Mouse (Mus musculus): Measurements from ENCODE around the gene Fat3. TPM values are rescaled to one million over a fixed set of nuclear protein-coding genes. Genes with fewer than 3 reads are reported as not detected.

Gene Fat3
- total RNA-seq, 2 experiments from 2014 or later: not detected

DNA sequence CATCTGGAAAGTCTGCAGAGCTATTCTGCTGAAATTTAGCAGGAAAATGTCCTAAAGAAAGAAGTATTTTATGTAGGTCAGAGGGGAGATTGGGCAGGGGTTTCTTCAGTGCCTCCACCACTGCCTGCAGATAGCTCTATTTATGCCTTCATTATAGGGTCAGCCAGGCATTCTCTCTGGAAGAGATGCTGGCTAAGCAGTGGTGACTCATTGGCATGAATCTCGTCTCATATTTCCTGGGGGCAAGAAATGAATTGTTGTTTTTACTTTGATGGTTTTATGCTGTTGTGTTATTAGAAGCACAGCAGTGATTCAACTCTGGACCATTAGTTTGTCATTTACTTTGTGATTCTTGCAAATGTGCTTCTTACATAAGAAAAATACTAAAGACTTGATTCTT is 588.4 kb downstream of the Fat3 start:
- no peak for ATAC-seq (replicated peaks; ENCODE audit: poor library complexity)

DNA sequence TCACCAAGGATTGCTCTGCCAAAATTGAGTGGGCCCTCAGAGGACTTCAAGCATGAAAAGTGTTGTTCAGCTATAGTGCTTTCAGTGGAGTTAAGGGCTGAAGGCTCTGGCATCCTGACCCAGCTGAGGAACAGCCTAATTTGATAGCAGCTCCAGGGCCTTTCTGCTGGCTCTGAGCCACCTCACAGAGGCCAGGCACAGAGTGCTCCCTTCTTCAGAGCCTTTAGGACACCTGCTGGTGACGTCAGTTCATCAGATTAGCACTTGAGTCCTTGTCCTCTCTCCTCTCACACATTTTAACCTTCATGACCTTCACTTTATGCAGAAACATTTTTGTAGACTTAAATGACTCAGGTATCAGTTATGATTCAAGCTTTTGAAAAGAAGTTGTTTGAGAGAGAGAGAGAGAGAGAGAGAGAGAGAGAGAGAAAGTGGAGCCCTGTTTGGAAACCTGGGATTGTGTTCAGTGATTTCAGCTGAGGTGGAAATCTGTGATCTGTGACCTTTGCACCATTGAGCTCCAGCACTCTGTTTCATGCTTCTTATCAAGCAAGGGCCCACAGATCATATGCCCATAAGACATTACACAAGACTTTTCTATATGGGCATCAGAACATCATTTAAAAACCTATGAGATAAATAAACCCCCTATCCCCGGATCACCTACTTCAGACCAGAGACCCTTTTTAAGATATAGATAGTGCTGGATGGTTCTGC is 591.5 kb downstream of the Fat3 start:
- no peak for ATAC-seq (replicated peaks; ENCODE audit: poor library complexity)

DNA sequence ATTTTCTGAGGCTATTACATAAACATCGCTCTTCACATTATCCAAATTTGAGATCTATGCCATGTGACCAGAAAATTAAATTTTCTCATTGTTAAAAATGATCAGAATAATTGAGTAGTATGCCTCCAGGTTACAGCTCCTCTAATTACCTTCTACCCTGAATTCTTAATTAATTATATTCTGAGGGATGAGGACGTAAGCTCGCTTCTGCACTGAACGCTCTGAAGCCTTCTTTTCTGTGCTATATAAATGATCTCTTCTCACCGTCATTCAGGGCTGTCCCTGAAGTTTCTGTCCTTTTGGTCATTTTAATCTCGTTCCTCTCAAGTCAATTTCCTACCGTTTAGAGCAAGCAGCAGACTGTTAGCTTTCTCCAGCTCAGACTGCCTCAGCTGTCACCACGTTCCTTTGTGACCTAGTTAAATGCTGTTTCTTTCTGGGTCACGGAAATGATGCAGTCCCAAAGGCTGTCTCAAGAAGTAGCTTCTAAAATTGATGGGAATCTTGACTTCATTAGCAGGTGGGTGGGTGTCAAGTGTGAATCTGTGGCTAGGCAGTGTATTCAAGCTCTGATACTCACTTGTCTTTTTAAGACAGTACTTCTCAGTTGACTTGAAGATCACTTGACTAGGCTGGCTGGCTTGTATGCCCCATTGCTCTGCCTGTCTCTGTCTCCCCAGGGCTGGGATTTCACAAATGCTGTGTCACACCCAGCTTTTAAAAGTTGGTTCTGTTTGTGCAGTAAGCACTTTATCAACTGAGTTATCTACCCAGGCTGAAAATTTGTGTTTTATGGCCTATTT is 596.9 kb downstream of the Fat3 start:
- no peak for ATAC-seq (replicated peaks; ENCODE audit: poor library complexity)

DNA sequence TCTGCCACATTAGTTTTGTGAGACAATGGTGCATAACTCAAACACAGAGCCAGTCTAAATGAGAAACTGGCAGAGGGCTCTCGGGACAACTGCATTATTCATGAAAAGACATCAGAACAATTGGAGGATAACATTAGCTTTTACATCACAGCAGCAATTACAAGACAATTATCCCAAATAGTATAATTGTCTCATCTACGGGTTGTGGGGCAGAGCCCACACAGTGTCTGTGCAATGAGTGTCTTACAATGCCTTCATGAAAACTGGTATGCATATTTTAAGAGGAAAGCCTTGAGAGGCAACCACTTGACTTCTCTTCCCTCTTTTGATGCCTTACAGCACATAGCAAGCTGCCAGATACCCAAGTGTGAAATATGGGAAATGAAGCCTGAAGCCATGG is 603.0 kb downstream of the Fat3 start:
- no peak for ATAC-seq (replicated peaks; ENCODE audit: poor library complexity)

DNA sequence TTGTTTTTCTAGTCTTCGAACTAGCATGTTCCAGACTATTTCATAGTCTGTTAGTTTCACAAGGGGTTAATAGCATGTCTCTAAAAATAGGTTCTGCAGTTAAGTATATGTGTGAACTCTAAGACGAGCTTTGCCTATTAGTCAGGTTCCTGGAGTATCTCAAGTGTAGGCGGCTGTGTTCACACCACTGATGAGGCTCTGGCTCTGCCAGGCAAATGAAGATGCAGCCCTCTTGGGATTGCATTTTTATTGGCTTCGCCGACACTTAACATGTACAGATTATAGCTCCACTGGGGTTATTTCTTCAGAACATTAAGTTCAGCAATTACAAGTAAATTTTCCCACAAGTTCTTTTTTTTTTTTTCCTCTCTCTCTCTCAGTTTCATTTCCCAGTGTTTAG is 614.3 kb downstream of the Fat3 start:
- no peak for ATAC-seq (replicated peaks; ENCODE audit: poor library complexity)

DNA sequence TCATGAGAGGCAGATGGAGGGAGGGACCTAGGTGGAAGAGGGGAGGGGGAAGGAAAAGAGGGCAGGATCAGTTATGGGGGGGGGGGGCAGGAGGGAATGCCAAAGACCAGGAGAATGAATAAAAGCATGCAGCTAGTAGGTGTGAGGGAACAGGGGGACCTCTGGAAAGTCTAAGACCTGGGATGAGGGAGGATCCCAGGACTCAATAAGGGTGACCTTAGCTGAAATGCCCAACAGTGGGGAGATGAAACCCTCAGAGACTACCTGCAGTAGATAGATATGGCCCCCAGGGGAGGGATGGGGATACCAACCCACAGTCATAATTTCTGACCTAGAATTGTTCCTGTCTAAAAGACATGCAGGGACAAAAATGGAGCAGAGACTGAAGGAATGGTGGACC is 620.3 kb downstream of the Fat3 start:
- no peak for ATAC-seq (replicated peaks; ENCODE audit: poor library complexity)

DNA sequence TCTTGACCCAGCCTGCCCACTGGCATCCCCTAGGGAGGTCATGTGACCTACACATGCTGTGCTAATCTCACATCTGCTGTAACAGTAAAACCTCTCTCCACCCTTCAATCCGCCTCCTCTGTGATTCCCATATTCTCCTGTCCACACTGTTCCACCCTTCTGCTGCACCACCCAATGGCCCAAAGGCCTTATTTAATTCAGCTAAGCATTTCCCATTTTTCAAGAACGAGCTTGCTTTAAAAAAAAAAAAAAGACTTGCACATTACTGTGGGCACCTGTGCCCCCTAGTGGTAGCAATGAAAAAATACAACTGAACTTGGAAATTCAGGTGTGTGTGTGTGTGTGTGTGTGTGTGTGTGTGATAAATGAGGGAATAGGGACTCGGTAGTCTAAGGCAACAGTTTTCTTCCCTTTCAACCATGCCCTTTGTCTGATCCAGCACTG is 620.9 kb downstream of the Fat3 start:
- ATAC-seq (replicated peaks; ENCODE audit: poor library complexity): peak; percentile 87

DNA sequence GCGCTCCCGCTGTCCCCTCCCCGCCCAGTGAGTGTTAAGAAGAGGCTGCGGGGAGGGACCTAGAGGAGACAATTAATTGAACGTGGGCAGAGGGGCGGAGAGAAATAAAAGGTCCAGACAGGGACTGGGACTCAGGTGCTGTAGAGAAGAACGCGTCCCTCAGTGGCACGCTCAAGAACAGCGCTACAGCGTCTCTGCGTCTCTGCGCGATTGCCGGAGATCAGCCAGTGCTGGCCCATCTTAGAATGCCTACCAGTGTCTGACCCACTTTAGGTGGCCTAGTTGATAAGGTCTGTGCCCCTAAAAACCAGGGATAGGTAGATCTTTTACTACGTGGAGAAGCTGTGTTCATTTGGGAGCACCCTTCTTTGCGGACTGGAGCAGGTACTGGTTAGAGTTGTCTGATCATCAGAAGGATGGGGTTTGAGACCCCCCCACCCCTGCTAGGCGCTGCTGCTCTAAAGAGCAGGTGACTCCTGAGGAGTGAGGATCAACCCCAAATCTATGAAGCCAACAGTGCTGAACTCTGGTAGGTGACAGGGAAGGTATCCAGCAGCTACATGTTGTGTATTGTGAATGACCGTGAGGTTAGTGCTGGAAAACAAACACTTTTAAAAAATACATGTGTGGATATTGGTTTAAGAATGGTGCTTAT is 626.5 kb downstream of the Fat3 start, which contains the start of gene Mtnr1b:
TSS of gene Mtnr1b (minus strand) at position 51 of the 655 bp plus-strand sequence.
- no peak for ATAC-seq (replicated peaks; ENCODE audit: poor library complexity)

DNA sequence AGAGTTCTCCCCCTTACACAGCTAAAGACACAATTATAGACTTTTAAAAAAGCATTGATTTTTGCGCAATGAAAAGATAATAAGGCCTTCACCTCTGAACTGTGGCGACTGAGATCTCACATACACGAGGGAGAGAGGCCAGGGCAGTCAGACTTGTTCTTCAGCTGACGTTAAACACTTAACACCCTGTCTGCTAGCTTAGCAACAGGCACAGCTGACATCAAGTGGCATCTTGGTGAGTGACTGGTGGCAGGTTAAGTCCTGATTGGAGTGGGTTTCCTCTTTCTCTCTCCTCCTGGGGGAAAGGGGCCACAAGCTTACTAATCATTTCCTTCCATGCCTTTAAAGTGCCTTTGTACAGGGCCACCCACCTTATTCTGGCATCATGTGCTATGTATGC is 631.1 kb downstream of the Fat3 start:
- no peak for ATAC-seq (replicated peaks; ENCODE audit: poor library complexity)

DNA sequence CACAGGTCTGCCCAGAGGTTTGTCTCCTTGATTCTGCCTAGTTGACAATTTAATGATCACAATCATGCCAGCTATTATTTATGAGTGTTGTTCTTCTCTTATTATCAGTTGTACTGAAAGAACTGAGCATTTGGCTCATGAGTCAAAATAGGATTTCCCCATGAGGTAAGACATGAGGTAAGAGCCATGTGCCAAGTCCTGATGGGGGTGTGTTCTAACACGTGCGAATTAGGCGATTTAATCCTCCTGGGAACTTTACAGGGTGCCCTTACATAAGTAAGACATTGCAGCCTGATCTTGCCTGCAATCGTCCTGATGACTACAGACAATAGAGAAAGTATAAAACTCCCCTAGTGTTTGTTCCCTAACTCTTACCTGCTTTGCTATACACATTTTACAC is 631.6 kb downstream of the Fat3 start:
- no peak for ATAC-seq (replicated peaks; ENCODE audit: poor library complexity)

DNA sequence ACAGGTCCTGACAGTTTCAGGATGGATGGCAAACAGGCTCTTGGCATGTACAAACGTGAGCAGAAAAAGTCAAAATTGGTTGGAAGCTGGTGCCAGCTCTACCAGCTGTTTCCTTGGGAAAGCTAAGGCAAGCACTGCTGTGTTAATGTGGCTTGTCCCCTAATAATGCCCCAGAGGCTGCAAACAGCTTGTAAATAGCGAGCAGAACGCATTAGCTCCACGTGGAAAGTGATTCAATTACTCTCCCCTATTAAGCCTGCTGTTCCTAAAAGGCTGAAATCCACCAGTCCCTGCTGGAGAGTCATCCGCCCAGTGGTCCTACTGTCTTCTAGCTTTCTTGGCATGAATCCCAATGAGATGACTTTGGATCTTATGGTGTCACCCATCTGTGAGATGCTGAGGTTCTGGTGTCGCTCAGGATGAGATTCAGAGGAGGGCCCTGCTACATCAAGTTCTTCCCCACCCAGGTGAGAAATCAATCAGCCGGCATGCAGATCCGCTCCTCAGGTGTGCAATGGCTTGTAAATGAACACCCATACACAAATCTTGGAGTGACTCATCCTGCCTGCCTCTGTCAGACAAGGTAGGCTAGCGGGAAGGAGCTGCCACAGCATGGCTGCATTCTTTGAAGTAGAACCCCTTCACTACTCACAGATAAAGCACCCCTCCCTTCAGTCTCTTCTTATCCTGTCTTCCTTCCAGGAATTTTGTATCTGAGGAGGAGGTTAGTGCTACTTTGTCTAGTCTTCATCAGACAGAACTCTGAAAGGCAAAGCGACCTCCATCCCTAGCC is 634.6 kb downstream of the Fat3 start:
- no peak for ATAC-seq (replicated peaks; ENCODE audit: poor library complexity)

DNA sequence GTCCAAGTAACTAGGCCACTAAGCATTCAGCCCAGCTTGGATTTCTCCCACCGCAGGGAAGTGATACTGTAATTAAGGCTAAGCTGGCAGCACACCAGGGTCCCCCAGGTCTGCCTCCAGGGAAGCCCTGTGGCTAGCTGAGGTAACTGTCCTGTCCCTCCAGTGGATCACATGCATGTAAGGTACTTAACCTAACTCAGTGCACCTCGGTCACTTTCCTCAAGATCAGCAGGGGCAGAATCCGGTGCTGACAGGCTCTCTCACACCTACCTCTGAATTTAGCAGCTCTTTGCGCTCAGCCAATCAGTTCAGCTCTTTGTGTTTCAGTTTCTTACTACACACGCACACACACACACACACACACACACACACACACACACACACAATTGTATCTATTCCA is 639.7 kb downstream of the Fat3 start:
- ATAC-seq (replicated peaks; ENCODE audit: poor library complexity): no peak
